Mouse (Mus musculus): ENCODE measurements around the gene Rab31. TPM values are rescaled to one million over a fixed set of nuclear protein-coding genes. Genes with fewer than 3 reads are reported as not detected.
A peak's percentile ranks its signal among the peaks of the same experiment; 100 is the strongest.

Rab31 gene
- polyA plus RNA-seq, 1 experiment from 2014 or later, result 32.0 TPM

DNA sequence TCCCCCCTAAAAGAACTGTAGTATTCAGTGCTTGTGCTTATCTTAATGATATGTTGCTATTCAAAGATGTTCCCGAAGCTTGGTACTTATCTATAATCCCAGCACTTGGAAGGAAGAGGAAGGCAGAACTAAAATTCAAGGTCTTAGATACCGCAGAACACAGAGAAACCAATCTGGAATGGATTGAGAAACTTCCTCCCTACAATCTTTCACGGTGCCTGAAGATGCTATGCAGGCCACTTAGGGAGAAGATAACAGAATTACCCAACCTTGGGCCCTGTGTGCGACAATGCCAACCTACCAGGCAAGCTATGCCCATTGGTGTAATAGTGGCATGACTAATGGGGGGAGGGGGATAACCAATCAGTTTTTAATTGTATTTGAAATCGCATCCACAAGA is 163.8 kb downstream of the Rab31 start:
- H3K9ac ChIP-seq, result no peak overlapping the region
- H3K27me3 ChIP-seq (replicated peaks), result no peaks in the 10 kb centered on the region
- ATAC-seq (ENCODE audit: insufficient read depth, low FRiP score, low read depth), result no peak
- H3K9me3 ChIP-seq, result no peaks in the 10 kb centered on the region
- no peak overlapping the region for H3K4me2 ChIP-seq
- H3K4me1 ChIP-seq, result peaks cover 24% of the 10 kb centered on the region
- H3K36me3 ChIP-seq, result no peaks in the 10 kb centered on the region
- no peak overlapping the region for H3K27ac ChIP-seq
- H3K4me3 ChIP-seq (replicated peaks), result no peak overlapping the region
- WGBS, result 59% methylated on average over 5 of the region's 5 CpGs

DNA sequence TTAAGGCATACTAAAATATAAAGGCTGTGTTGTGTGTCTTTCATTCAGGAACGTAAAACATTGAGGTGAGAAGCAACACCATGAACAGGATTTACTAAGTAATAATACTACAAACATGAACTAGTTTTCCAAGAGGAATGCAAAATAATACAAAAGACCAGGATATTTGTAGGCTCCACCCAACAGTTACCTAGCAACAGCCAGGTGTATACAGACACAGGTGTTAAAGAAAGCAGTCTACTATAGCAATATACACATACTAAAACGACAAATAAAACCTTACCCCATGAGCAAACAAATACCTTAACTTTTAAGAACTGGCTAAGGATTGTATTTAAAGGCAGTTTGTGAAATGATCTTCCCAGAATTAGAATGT is 164.3 kb downstream of the Rab31 start:
- no peaks in the 10 kb centered on the region for H3K9me3 ChIP-seq
- 0 out of 2 replicates have a peak overlapping the region, but pooled peaks have one; percentile 21 for H3K4me2 ChIP-seq
- no peaks in the 10 kb centered on the region for H3K27me3 ChIP-seq (replicated peaks)
- H3K27ac ChIP-seq, result no peak overlapping the region
- no peak for ATAC-seq (ENCODE audit: insufficient read depth, low FRiP score, low read depth)
- H3K36me3 ChIP-seq, result no peaks in the 10 kb centered on the region
- H3K4me1 ChIP-seq, result peaks cover 24% of the 10 kb centered on the region
- H3K9ac ChIP-seq, result no peak overlapping the region
- H3K4me3 ChIP-seq (replicated peaks), result no peak overlapping the region
- 72% methylated on average over 2 of the region's 2 CpGs for WGBS

DNA sequence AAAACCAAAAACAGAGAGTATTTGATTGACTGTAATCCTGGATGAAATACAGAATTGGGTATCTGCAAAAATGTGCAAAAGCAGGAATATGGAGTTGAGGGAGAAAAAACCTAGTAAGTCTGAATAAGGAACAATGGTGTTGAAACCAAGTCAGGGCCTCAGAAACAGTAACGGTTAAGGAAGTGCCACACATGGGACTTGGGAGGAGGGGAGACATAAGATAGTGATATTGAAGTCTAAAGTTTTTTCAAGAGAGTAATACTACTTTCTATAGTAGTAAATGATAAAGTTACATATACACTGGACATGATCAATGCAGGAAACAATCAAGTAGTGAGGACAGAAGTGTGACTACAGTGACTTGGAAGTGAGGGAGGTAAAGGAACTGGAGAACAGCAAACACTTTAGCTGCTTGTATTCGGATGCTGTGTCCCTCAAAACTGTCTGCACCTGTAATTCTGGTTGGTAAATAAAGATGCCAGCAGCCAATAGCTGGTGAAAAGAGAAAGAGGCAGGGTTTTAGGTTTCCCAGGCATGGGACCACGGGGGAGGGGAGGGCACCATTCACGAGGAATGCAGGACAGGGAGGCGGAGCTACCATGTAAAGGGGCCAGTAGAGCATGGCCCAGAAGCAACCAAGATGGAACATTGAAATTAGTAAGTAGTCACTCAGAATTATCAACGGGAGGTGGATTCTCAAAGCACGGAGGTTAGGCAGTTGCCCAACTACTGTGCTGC is 164.8 kb downstream of the Rab31 start:
- H3K36me3 ChIP-seq, result no peaks in the 10 kb centered on the region
- no peaks in the 10 kb centered on the region for H3K27me3 ChIP-seq (replicated peaks)
- H3K4me3 ChIP-seq (replicated peaks), result no peak overlapping the region
- H3K9ac ChIP-seq, result no peak overlapping the region
- ATAC-seq (ENCODE audit: insufficient read depth, low FRiP score, low read depth), result no peak
- 0 out of 2 replicates have a peak overlapping the region, but pooled peaks have one; percentile 7 for H3K27ac ChIP-seq
- H3K9me3 ChIP-seq, result no peaks in the 10 kb centered on the region
- 44% methylated on average over 7 of the region's 7 CpGs for WGBS
- 0 out of 2 replicates have a peak overlapping the region, but pooled peaks have one; percentile 21 for H3K4me2 ChIP-seq
- H3K4me1 ChIP-seq, result peaks cover 24% of the 10 kb centered on the region

DNA sequence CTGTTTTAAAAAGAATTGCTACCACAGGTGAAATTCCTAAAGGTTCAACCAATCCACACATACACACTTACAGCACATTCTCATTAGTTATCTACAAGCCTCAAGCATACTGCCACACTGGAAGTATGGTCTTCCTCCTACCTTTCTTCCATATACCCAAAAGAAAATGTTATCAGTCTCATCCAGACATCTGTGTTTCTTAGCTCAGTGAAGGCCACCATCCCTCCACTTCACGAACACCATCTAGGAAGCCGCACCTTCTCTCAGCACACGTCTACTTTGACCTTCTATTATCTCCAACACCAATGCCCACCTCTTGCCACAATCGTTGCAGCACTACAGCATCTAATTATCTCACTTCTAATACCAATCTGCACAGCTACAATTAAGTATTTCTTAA is 166.5 kb downstream of the Rab31 start:
- Histone ChIP-seq H3K4me3 (replicated peaks) (no peak overlapping the region), H3K4me2 (no peak overlapping the region), H3K4me1 (peaks cover 22% of the 10 kb centered on the region), H3K27ac (no peak overlapping the region), H3K27me3 (replicated peaks) (no peaks in the 10 kb centered on the region), H3K36me3 (no peaks in the 10 kb centered on the region), H3K9ac (no peak overlapping the region), H3K9me3 (no peaks in the 10 kb centered on the region)
- peak; percentile 65; the same call in 1 of the 2 replicates for ATAC-seq (ENCODE audit: insufficient read depth, low FRiP score, low read depth)
- WGBS, result 80% methylated on average over 4 of the region's 4 CpGs

DNA sequence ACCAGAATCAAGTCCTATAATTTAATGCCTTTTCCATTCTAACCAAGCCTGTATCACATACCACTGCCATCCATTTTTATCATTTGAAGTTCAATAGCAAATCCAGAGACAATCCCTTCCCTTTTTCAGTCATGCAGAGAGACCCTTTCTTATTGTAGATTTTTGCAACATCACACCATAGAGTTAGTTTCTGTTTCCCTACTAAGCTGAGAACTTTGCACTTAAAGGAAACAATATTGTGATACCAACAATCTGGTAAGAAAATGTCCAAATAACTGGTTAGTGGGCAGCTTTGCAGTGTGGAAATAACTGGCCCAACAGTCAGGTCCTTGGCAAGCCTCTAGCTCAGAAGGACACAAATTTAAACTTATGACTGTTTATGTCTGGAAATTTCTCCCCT is 167.7 kb downstream of the Rab31 start:
- Histone ChIP-seq H3K4me2 (no peak overlapping the region), H3K27ac (no peak overlapping the region), H3K4me3 (replicated peaks) (no peak overlapping the region), H3K9ac (no peak overlapping the region), H3K9me3 (no peaks in the 10 kb centered on the region), H3K36me3 (no peaks in the 10 kb centered on the region), H3K27me3 (replicated peaks) (no peaks in the 10 kb centered on the region), H3K4me1 (peaks cover 21% of the 10 kb centered on the region)
- no peak for ATAC-seq (ENCODE audit: insufficient read depth, low FRiP score, low read depth)

DNA sequence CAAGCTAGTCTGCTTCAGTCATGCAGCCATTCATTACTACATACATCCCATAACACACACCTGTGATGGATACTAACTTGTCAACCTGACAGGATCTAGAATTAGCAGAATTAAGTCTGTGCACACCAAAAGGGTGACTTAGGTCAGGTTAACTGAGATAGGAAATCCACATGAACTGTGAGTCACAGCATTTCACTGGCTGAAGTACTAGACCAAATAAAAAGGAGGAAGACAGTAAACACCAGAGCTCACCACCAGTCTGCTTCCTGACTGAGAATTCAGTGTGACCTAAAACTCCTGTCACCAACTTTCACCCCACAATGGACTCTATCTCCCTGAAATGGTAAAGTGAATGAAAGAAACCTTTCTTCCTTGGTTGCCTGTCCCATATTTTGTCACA is 168.2 kb downstream of the Rab31 start:
- no peak for ATAC-seq (ENCODE audit: insufficient read depth, low FRiP score, low read depth)
- Histone ChIP-seq H3K4me2 (no peak overlapping the region), H3K9ac (no peak overlapping the region), H3K4me3 (replicated peaks) (no peak overlapping the region), H3K27me3 (replicated peaks) (no peaks in the 10 kb centered on the region), H3K9me3 (no peaks in the 10 kb centered on the region), H3K36me3 (no peaks in the 10 kb centered on the region), H3K27ac (no peak overlapping the region), H3K4me1 (peaks cover 18% of the 10 kb centered on the region)

Other genes starting within 250 kb of the Rab31 start
- gene Tmem232, start 232.0 kb downstream of the Rab31 start, polyA plus RNA-seq (2015; fragmentation: Nextera tagmentation; extraction: Ambion mirVana), result 0.08 TPM in 1 of 2 replicates, not detected in the other
- 204 and 207 TPM in 2 replicates for gene Vapa, start 159.2 kb downstream of the Rab31 start, polyA plus RNA-seq (2015; fragmentation: Nextera tagmentation; extraction: Ambion mirVana)
- not detected in 2 replicates for gene Txndc2, start 130.6 kb downstream of the Rab31 start, polyA plus RNA-seq (2015; fragmentation: Nextera tagmentation; extraction: Ambion mirVana)
- gene Ppp4r1, start 9.8 kb upstream of the Rab31 start, polyA plus RNA-seq (2015; fragmentation: Nextera tagmentation; extraction: Ambion mirVana), result 29.9 and 36.9 TPM in 2 replicates
- 80.9 and 95.3 TPM in 2 replicates for gene Ralbp1, start 113.0 kb upstream of the Rab31 start, polyA plus RNA-seq (2015; fragmentation: Nextera tagmentation; extraction: Ambion mirVana)
- gene Twsg1, start 178.5 kb upstream of the Rab31 start, polyA plus RNA-seq (2015; fragmentation: Nextera tagmentation; extraction: Ambion mirVana), result 118 and 119 TPM in 2 replicates

Measured in stomach, embryonic 15.5 days (tissue).